Mouse (Mus musculus): ENCODE measurements around the gene Hist3h2a.

Gene Hist3h2a

GRCm38 (mm10) chr11:58954420-58955142 is at the start of gene Hist3h2a, which contains the start of gene Trim17:
Hist3h2a (plus strand) TSS chr11:58954685.
Trim17 (plus strand) TSS chr11:58954685.
- peak; percentile 84 to 89 for DNase-seq

GRCm38 (mm10) chr11:58904838-58905237 is 49.6 kb upstream of the Hist3h2a start:
- DNase-seq, result peak; percentile 29 to 36

- DNase-seq, result no peak
Observed at GRCm38 (mm10) chr11:58913776-58914175, 40.7 kb upstream of the Hist3h2a start.

- peak; percentile 43 to 51 for DNase-seq
Observed at GRCm38 (mm10) chr11:58914461-58915028, 39.9 kb upstream of the Hist3h2a start.

GRCm38 (mm10) chr11:58916879-58917744 is 37.4 kb upstream of the Hist3h2a start:
- DNase-seq, result peak; percentile 86 to 87

GRCm38 (mm10) chr11:58917745-58918366 is 36.6 kb upstream of the Hist3h2a start, which contains the start of gene Btnl10:
Btnl10 (plus strand) TSS chr11:58917908.
- DNase-seq, result no peak

- DNase-seq, result no peak
Observed at GRCm38 (mm10) chr11:58918759-58919158, 35.7 kb upstream of the Hist3h2a start.

- no peak for DNase-seq
Observed at GRCm38 (mm10) chr11:58922420-58922819, 32.1 kb upstream of the Hist3h2a start.

GRCm38 (mm10) chr11:58926651-58927050 is 27.8 kb upstream of the Hist3h2a start:
- DNase-seq, result no peak

GRCm38 (mm10) chr11:58927053-58927452 is 27.4 kb upstream of the Hist3h2a start:
- no peak for DNase-seq

- peak; percentile 84 for DNase-seq
Observed at GRCm38 (mm10) chr11:58927790-58928651, 26.5 kb upstream of the Hist3h2a start.

GRCm38 (mm10) chr11:58929055-58929454 is 25.4 kb upstream of the Hist3h2a start:
- no peak for DNase-seq

- no peak for DNase-seq
Observed at GRCm38 (mm10) chr11:58929641-58930040, 24.8 kb upstream of the Hist3h2a start.

GRCm38 (mm10) chr11:58930254-58930653 is 24.2 kb upstream of the Hist3h2a start:
- DNase-seq, result no peak

GRCm38 (mm10) chr11:58931576-58931975 is 22.9 kb upstream of the Hist3h2a start:
- DNase-seq, result peak; percentile 39 to 53

GRCm38 (mm10) chr11:58937909-58938308 is 16.6 kb upstream of the Hist3h2a start:
- no peak for DNase-seq

- DNase-seq, result peak; percentile 90 to 92
Observed at GRCm38 (mm10) chr11:58938322-58939087, 16.0 kb upstream of the Hist3h2a start, which contains the start of gene Rnf187. Rnf187 (minus strand) TSS chr11:58938916.

GRCm38 (mm10) chr11:58939088-58939439 is 15.4 kb upstream of the Hist3h2a start:
- no peak for DNase-seq

GRCm38 (mm10) chr11:58944136-58944535 is 10.3 kb upstream of the Hist3h2a start:
- no peak for DNase-seq

- no peak for DNase-seq
Observed at GRCm38 (mm10) chr11:58947306-58947705, 7.2 kb upstream of the Hist3h2a start.

Measured in B cell, adult 2 months (primary cell).